Mouse (Mus musculus): ENCODE results near the gene Slc35e4. TPM values are rescaled to one million over a fixed set of nuclear protein-coding genes. Genes with fewer than 3 reads are reported as not detected.
A peak's percentile ranks its signal among the peaks of the same experiment; 100 is the strongest.

Slc35e4 gene
- total and polyA plus RNA-seq, 3 experiments, result 3.3 to 10.9 (median 4.6) TPM

- TF ChIP-seq MYC (IDR thresholded peaks at IDR 0.05; ENCODE audit: low read depth, low read length), result peak; percentile 91; the same call in 1 of the 2 replicates
- TF ChIP-seq TBP (conservative IDR thresholded peaks at IDR 0.05; ENCODE audit: low read depth, low read length), result peak; percentile 69; the same call in 1 of the 2 replicates
- TF ChIP-seq JUN (IDR thresholded peaks at IDR 0.05; ENCODE audit: insufficient read depth, low read depth, low read length), result no peak
- no peak for TF ChIP-seq ZC3H11A (IDR thresholded peaks at IDR 0.05; ENCODE audit: low read depth, low read length)
- TF ChIP-seq SIN3A (IDR thresholded peaks at IDR 0.05; ENCODE audit: low read length), result peak; percentile 96
- no peak; the same call in 1 of the 2 replicates for TF ChIP-seq NRF1 (IDR thresholded peaks at IDR 0.05; ENCODE audit: low read depth, low read length)
- no peak; the same call in 1 of the 2 replicates for TF ChIP-seq RCOR1 (conservative IDR thresholded peaks at IDR 0.05; ENCODE audit: low read depth, low read length)
- peak; percentile 12; the same call in 1 of the 2 replicates for TF ChIP-seq MEF2A (IDR thresholded peaks at IDR 0.05; ENCODE audit: borderline replicate concordance, low read depth, low read length)
- TF ChIP-seq POLR2AphosphoS2 (IDR thresholded peaks at IDR 0.05; ENCODE audit: low read depth, low read length), result no peak; the same call in 1 of the 2 replicates
- no peak for TF ChIP-seq CTCF (conservative IDR thresholded peaks at IDR 0.05 in 1 of 2, IDR thresholded peaks at IDR 0.05 in 1 of 2; ENCODE audit: low read depth in 2 of 2, low read length in 2 of 2)
- TF ChIP-seq UBTF (IDR thresholded peaks at IDR 0.05; ENCODE audit: low read depth, low read length), result no peak; the same call in 1 of the 2 replicates
- TF ChIP-seq USF1 (IDR thresholded peaks at IDR 0.05; ENCODE audit: low read depth, low read length), result no peak
- no peak for TF ChIP-seq USF2 (conservative IDR thresholded peaks at IDR 0.05; ENCODE audit: low read depth, low read length)
- TF ChIP-seq PAX5 (IDR thresholded peaks at IDR 0.05; ENCODE audit: low read length), result no peak
Observed at GRCm38 (mm10) chr11:3894406-3895281, 19.8 kb downstream of the Slc35e4 start, which contains the start of the genes 4921536K21Rik and Dusp18 (continued).

- peak overlapping the region; percentile 77 for H3K9ac ChIP-seq (ENCODE audit: insufficient read depth, low read depth)
- no peak overlapping the region for H3K27ac ChIP-seq (ENCODE audit: insufficient read depth, low read depth)
- H3K27me3 ChIP-seq (replicated peaks), result peaks cover 3% of the 10 kb centered on the region
- no peaks in the 10 kb centered on the region for H3K79me2 ChIP-seq (replicated peaks; ENCODE audit: control insufficient read depth, extremely low read depth, insufficient read depth, poor library complexity, severe bottlenecking)
- H3K9me3 ChIP-seq (replicated peaks; ENCODE audit: low read length), result no peaks in the 10 kb centered on the region
- H3K4me3 ChIP-seq (replicated peaks in 1 of 3; ENCODE audit: low read depth in 2 of 3, low read length in 2 of 3, poor library complexity in 1 of 3), result peak overlapping the region in 2 of 3 experiments; percentile 57 to 87
- peaks cover 0 to 23% of the 10 kb centered on the region in 2 experiments; a peak in 2 of 4 replicates for H3K4me1 ChIP-seq (ENCODE audit: control insufficient read depth in 1 of 2, insufficient read depth in 2 of 2)
- peak overlapping the region; percentile 69; the same call in 1 of the 2 replicates for H3K4me2 ChIP-seq (ENCODE audit: insufficient read depth, low read depth, poor library complexity, severe bottlenecking)
- TF ChIP-seq TCF12 (IDR thresholded peaks at IDR 0.05; ENCODE audit: low read depth, low read length) (0 out of 2 replicates have a peak, but pooled peaks have one; percentile 40), JUN (IDR thresholded peaks at IDR 0.05; ENCODE audit: insufficient read depth, low read depth, low read length) (peak; percentile 7; the same call in 1 of the 2 replicates), USF1 (IDR thresholded peaks at IDR 0.05; ENCODE audit: low read depth, low read length) (no peak), KAT2A (IDR thresholded peaks at IDR 0.05; ENCODE audit: insufficient replicate concordance, low read length) (no peak), HCFC1 (IDR thresholded peaks at IDR 0.05; ENCODE audit: low read depth, low read length) (no peak), RCOR1 (conservative IDR thresholded peaks at IDR 0.05; ENCODE audit: low read depth, low read length) (no peak), TBP (conservative IDR thresholded peaks at IDR 0.05; ENCODE audit: low read depth, low read length) (no peak), RAD21 (IDR thresholded peaks at IDR 0.05; ENCODE audit: low read depth, low read length) (no peak), ETS1 (conservative IDR thresholded peaks at IDR 0.05; ENCODE audit: low read depth, low read length) (peak; percentile 35; the same call in 1 of the 2 replicates), EP300 (IDR thresholded peaks at IDR 0.05; ENCODE audit: low read length) (peak; percentile 75), JUND (conservative IDR thresholded peaks at IDR 0.05; ENCODE audit: low read depth, low read length) (peak; percentile 45), BHLHE40 (IDR thresholded peaks at IDR 0.05; ENCODE audit: low read depth, low read length) (peak; percentile 77), MXI1 (IDR thresholded peaks at IDR 0.05; ENCODE audit: low read depth, low read length) (no peak), CHD1 (IDR thresholded peaks at IDR 0.05; ENCODE audit: low read depth, low read length) (no peak), USF2 (conservative IDR thresholded peaks at IDR 0.05; ENCODE audit: low read depth, low read length) (no peak), MEF2A (IDR thresholded peaks at IDR 0.05; ENCODE audit: borderline replicate concordance, low read depth, low read length) (no peak), PAX5 (IDR thresholded peaks at IDR 0.05; ENCODE audit: low read length) (no peak), CHD2 (IDR thresholded peaks at IDR 0.05; ENCODE audit: low read length) (no peak), NRF1 (IDR thresholded peaks at IDR 0.05; ENCODE audit: low read depth, low read length) (no peak), ZKSCAN1 (IDR thresholded peaks at IDR 0.05; ENCODE audit: borderline replicate concordance, low read depth, low read length) (no peak), UBTF (IDR thresholded peaks at IDR 0.05; ENCODE audit: low read depth, low read length) (no peak), NELFE (IDR thresholded peaks at IDR 0.05; ENCODE audit: low read depth, low read length) (no peak), MAFK (IDR thresholded peaks at IDR 0.05; ENCODE audit: insufficient replicate concordance, low read length) (0 out of 2 replicates have a peak, but pooled peaks have one; percentile 31), ELF1 (IDR thresholded peaks at IDR 0.05; ENCODE audit: low read depth, low read length) (no peak), IRF4 (IDR thresholded peaks at IDR 0.05; ENCODE audit: low read depth, low read length) (peak; percentile 13; the same call in 1 of the 2 replicates), MYC (IDR thresholded peaks at IDR 0.05; ENCODE audit: low read depth, low read length) (peak; percentile 5; the same call in 1 of the 2 replicates), SMC3 (IDR thresholded peaks at IDR 0.05; ENCODE audit: low read depth, low read length) (no peak)
- dilution Hi-C loops (cut with MboI; ENCODE audit: extremely low pct_ligation_motif_present, extremely low pct_unique_long_range_greater_than_20kb, low sequenced_read_pairs), result no loop called here
- peaks cover 12 to 25% of the 10 kb centered on the region in 2 experiments for H3K36me3 ChIP-seq (replicated peaks in 1 of 2; ENCODE audit: control insufficient read depth in 1 of 2, insufficient read depth in 1 of 2, low read length in 1 of 2)
- peak; percentile 67 for DNase-seq (ENCODE audit: extremely low read depth)
- in situ Hi-C loops (cut with MboI; ENCODE audit: low pct_ligation_motif_present, low pct_unique_long_range_greater_than_20kb, low sequenced_read_pairs), result no loop called here
Observed at GRCm38 (mm10) chr11:3893970-3894369, 20.5 kb downstream of the Slc35e4 start.
